Mouse (Mus musculus) gastrocnemius, postnatal 14 days (tissue): ENCODE data around the gene Tmem198. TPM values are rescaled to one million over a fixed set of nuclear protein-coding genes. Genes with fewer than 3 reads are reported as not detected.

Experiments
- DNase-seq: peaks from one replicate; pipeline ENCODE4 v3.0.0; 2021; ENCODE audit warnings: mixed read lengths
- intact Hi-C: fragments of 180-260 bp; cut with DNase I; formaldehyde crosslinking; loops from one replicate; pipeline ENCODE4 v1.15.1; 2025; ENCODE audit warnings: low total_unique reads
- total RNA-seq, 2 experiments: library from RNA; stranded (reverse); gene quantifications; 2 replicates each; pipeline ENCODE4 v1.2.3; 2021

The Tmem198 gene
- total RNA-seq, 2 experiments from 2014 or later = 0.09 to 0.25 TPM

DNA sequence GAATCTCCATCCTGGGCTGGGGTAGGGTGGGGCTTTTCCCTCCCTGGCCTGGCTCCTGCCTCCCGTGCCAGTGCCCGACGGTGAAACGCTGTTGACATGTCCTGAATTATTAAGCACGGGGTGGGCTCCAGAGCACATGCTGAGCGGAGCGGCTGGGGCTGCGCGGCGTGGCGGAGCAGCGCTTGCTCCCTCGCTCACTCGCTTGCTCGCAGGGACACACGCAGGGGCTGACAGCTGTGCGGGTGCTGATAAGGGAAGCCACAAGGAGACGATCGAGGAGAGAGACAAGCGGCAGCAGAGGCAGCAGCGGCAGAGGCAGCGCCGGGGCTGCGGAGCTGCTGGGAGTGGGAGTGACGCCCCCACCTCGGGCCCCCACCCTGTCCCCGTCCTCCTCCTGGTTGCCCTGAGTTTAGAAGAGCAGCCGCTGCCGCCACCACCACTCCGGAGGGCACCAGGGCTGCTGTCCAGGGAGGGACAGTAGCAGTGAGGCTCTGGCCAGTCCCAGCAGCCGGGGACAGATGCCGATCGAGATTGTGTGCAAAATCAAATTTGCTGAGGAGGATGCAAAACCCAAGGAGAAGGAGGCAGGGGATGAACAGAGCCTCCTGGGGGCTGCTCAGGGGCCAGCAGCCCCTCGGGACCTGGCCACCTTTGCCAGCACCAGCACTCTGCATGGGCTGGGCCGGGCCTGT is 28.9 kb upstream of the Tmem198 start, which contains the start of gene Asic4:
Asic4 (plus strand) TSS at position 123 of the 692 bp plus-strand sequence.
- intact Hi-C loops = no loop called here
- no peak for DNase-seq

- intact Hi-C loops = no loop called here
- no peak for DNase-seq
Measured at GRCm38 (mm10) chr1:75451900-75452299, 27.4 kb upstream of the Tmem198 start.

GRCm38 (mm10) chr1:75455433-75455832 is 23.9 kb upstream of the Tmem198 start:
- intact Hi-C loops = no loop called here

GRCm38 (mm10) chr1:75455948-75456347 is 23.4 kb upstream of the Tmem198 start:
- DNase-seq = no peak
- intact Hi-C loops = no loop called here

More at GRCm38 (mm10) chr1:75455433-75455832, 23.9 kb upstream of the Tmem198 start:
- DNase-seq = no peak

GRCm38 (mm10) chr1:75456746-75457564 is 22.4 kb upstream of the Tmem198 start:
- intact Hi-C loops = no loop called here
- DNase-seq = no peak

- no peak for DNase-seq
- intact Hi-C loops = no loop called here
Measured at GRCm38 (mm10) chr1:75457710-75458024, 21.7 kb upstream of the Tmem198 start.

DNA sequence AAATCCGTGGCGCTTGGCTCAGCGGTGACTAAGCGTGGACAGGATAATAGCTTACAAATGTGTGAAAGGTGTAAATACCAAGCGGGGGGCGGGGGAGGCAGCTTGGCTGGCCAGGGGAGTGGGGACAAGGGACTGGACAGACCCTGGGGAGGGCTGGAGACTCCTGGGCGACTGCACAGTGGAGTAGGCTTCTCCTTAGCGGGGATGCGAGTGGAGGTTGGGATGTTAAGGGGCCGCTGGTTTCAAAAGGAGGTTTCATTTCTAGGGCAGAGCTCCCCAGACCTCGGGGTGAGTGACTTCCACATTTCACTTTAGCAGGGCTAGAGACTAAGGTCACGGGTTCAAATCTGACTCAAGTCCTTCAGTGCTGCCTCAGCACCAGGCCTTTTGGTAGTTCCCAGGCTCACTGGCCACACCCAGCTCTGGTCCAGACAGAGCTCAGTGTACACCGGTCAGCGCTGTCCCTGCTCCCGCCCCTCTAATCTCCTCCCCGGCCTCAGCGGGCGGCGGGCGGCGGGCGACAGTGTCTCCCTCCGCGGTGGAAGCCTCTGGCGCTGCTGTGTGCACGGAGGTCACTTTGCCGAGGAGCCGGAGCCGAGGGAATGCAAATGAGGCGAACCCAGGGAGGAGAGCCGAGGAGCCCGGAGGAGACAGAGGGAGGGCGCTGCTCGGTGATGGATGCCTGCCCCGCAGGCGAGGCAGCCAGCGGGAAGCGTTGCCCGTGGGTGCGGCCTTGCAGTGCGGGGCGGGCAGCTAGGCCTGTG is 21.1 kb upstream of the Tmem198 start:
- no peak for DNase-seq
- intact Hi-C loops = no loop called here

DNA sequence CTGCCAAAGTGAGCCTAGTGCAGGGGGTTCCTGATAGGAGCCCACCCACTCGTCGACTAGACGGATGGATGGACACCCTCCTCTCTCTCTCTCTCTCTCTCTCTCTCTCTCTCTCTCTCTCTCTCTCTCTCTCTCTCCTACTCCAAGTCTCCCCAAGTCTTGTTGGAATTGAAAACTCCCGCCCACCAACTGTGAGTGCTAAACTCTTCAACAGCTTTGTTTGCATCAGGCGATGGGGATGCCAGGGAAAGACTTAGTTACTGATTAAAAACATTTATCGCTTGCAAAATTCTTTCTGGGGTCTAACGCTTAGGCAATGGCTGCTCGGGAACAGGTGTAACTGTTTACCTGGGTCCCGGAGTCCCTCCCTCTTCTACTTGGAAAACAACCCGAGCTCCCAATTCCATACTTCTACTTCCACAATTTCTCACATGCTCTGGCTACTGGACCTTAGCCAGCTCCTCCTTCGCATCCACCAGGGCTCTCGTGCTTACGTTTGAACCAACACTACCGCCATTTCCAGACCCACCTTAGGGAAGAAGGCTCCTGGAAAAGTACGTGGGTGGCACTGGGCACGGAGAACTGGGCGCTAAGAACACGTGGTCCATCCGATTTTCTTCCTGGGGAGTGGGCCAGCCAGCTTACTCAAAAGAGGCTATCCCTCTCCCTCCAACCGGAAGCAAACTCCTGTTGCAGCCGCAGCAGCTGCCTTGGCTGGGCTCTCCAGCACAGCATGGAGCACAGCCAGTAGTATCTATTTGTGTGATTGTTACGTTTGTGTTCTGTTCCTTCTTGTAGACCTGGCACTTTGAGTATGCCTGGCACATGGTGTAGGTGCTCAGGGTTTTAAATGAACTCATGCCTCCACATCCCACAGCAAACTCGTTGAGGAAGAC is 20.3 kb upstream of the Tmem198 start:
- no peak for DNase-seq
- intact Hi-C loops = no loop called here

GRCm38 (mm10) chr1:75460297-75460696 is 19.0 kb upstream of the Tmem198 start:
- DNase-seq = no peak
- intact Hi-C loops = no loop called here

DNA sequence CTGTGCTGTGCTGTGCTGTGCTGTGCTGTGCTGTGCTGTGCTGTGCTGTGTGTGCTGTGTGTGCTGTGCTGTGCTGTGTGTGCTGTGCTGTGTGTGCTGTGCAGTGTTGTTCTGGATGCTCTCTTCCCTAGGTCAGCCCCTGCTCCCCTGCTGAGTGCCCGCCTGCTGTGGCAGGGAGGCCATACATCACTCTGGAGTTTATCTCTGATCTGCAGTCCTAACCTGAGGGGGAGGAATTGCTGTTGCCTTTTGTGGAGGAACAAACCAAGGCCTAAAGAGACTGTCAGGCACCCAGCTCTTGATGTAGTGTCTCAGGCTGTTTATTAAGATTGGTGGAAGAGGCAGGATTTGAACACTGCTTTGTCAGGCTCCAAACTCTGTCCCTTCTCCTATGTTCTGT is 16.7 kb upstream of the Tmem198 start:
- DNase-seq = no peak
- intact Hi-C loops = no loop called here

DNA sequence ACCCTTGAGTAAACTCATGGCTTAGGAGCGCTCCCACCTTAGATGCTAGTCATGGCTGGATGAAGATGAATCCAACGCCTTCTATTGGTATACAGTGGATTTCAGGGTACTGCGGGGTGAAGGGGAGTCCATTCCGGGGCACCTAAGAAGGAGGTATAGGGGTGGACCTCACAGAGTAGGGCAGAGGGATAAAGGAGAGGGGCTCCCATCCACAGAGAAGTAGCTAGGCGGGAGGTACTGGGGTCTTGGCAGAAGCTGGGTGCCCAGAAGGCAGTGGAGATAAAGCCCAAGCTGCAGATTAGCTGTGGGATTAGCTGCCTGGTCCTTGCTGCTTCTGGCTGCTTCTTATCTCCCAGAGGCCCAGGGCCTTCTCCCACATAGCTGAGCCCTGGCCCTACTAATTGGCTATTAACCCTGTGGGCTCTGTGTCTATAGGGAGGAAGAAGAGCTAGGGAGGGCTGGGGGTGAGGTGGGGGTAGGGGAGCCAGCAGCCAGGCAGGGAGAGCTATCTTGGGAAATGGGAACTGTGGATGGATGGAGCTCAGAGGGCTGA is 15.6 kb upstream of the Tmem198 start:
- intact Hi-C loops = no loop called here
- no peak for DNase-seq

DNA sequence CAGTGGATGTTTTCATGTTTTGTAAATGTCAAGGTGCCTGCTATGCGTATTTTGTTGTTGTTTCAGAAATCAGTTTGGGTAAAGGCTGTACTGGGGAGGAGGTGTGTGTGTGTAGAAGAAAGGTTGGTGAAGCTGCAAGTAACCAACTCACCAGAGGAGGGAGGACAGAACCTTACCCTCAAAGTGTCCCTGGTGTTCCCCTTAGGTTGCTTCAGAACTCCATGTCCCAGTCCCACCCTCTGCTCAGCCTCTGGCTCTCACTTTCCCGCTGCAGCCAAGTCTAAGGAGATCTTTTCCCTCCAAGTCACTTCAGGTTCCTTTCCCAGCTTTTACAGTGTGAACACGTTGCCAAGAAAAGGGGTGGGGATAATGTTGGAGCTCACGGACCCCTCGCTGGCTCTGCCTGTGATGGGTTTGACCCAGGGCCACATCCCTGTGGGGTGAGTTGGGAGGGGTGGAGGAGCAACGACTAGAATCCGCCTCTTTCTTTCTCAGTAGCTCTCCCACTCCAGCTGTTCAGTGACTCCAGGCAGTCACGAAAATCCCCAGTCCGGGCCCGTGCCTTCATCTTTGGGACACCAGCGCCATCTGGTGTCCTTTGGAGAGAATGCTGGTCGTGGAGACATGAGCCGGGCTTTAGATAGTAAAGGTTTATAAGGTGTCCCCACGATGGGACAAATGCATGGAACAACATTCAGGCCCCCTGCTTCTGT is 12.0 kb upstream of the Tmem198 start:
- intact Hi-C loops = loop anchor here (2.0 to 5.0 kb wide), 2 partner anchors 23 to 125 kb away; no protein-coding TSS in a partner anchor
- DNase-seq = peak; percentile 79

GRCm38 (mm10) chr1:75469287-75469825 is 10.0 kb upstream of the Tmem198 start:
- DNase-seq = no peak
- intact Hi-C loops = loop anchor here (5.0 kb wide), 1 partner anchor 127 kb away; no protein-coding TSS in a partner anchor

- intact Hi-C loops = loop anchor here (5.0 kb wide), 1 partner anchor 121 kb away; no protein-coding TSS in a partner anchor
- DNase-seq = no peak
Measured at GRCm38 (mm10) chr1:75476441-75476840, 2.9 kb upstream of the Tmem198 start.

- DNase-seq = peak; percentile 78
- intact Hi-C loops = loop anchor here (5.0 kb wide), 1 partner anchor 120 kb away; no protein-coding TSS in a partner anchor
Measured at GRCm38 (mm10) chr1:75477264-75477965, 1.9 kb upstream of the Tmem198 start.

- intact Hi-C loops = loop anchor here (5.0 kb wide), 1 partner anchor 119 kb away; no protein-coding TSS in a partner anchor
- no peak for DNase-seq
Measured at GRCm38 (mm10) chr1:75477966-75478290, 1.4 kb upstream of the Tmem198 start.

- intact Hi-C loops = loop anchor here (5.0 kb wide), 1 partner anchor 119 kb away; no protein-coding TSS in a partner anchor
- peak; percentile 61 for DNase-seq
Measured at GRCm38 (mm10) chr1:75478497-75478896, 835 bp upstream of the Tmem198 start.
